Mouse (Mus musculus): Measurements from ENCODE around the gene Fpr-rs3. TPM values are rescaled to one million over a fixed set of nuclear protein-coding genes. Genes with fewer than 3 reads are reported as not detected.

The Fpr-rs3 gene
- not detected in 2 replicates for polyA plus RNA-seq (2016; fragmentation: Nextera tagmentation; extraction: Ambion mirVana)

DNA sequence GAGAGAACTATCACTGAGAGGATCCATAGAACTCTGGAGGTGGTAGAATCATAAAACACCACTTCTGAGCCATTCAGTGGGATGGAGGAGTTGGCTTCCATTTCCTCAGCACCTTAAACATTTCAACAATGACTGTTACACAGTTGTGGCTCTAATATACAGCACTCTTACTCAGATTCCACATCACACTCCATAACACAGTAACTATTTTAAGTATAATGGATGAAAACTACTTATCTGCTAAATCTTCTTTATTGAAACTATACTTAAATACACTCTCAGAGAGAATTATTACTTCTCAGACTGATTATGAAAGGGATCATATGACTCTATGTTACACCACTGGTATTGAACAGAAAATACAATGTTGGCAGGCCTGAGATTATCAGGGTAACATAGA, at the start of gene Fpr-rs3:
Fpr-rs3 (minus strand) TSS at position 101 of the 400 bp plus-strand sequence.
- Histone ChIP-seq H3K4me1 (replicated peaks) (no peaks in the 10 kb centered on the region), H3K27me3 (ENCODE audit: insufficient read depth, poor library complexity, severe bottlenecking) (no peaks in the 10 kb centered on the region), H3K36me3 (no peaks in the 10 kb centered on the region), H3K4me3 (no peak within 1 kb of the TSS), H3K9me3 (peaks cover 31% of the 10 kb centered on the region), H3K27ac (no peak within 1 kb of the TSS)
- no peak for DNase-seq (ENCODE audit: low spot score)

- H3K27ac ChIP-seq, result no peak within 1 kb of the TSS
- H3K36me3 ChIP-seq, result no peaks in the 10 kb centered on the region
- H3K27me3 ChIP-seq (ENCODE audit: insufficient read depth, poor library complexity, severe bottlenecking), result no peaks in the 10 kb centered on the region
- H3K4me3 ChIP-seq, result no peak within 1 kb of the TSS
- no peaks in the 10 kb centered on the region for H3K4me1 ChIP-seq (replicated peaks)
- no peak for DNase-seq (ENCODE audit: low spot score)
- H3K9me3 ChIP-seq, result peaks cover 9% of the 10 kb centered on the region; the same call in 1 of the 2 replicates
- 51% methylated on average over 1 of the region's 1 CpGs for WGBS
Measured at GRCm38 (mm10) chr17:20596323-20596722, 28.4 kb downstream of the Fpr-rs3 start, which contains the start of gene Vmn2r110. Vmn2r110 (minus strand) TSS chr17:20596423.

Other genes with a start within 250 kb of the Fpr-rs3 start
- gene Vmn1r224, start 210.7 kb downstream of the Fpr-rs3 start, polyA plus RNA-seq (2016; fragmentation: Nextera tagmentation; extraction: Ambion mirVana), result not detected in 2 replicates
- gene Vmn2r108, start 143.5 kb downstream of the Fpr-rs3 start, polyA plus RNA-seq (2016; fragmentation: Nextera tagmentation; extraction: Ambion mirVana), result not detected in 2 replicates
- not detected in 2 replicates for gene Vmn1r225, start 126.7 kb downstream of the Fpr-rs3 start, polyA plus RNA-seq (2016; fragmentation: Nextera tagmentation; extraction: Ambion mirVana)
- not detected in 2 replicates for gene Vmn2r109, start 60.1 kb downstream of the Fpr-rs3 start, polyA plus RNA-seq (2016; fragmentation: Nextera tagmentation; extraction: Ambion mirVana)
- 0.02 and 0.03 TPM in 2 replicates for gene Vmn2r110, start 28.5 kb downstream of the Fpr-rs3 start, polyA plus RNA-seq (2016; fragmentation: Nextera tagmentation; extraction: Ambion mirVana)
- gene Vmn1r226, start 58.0 kb upstream of the Fpr-rs3 start, polyA plus RNA-seq (2016; fragmentation: Nextera tagmentation; extraction: Ambion mirVana), result not detected in 2 replicates
- not detected in 2 replicates for gene Vmn1r227, start 105.0 kb upstream of the Fpr-rs3 start, polyA plus RNA-seq (2016; fragmentation: Nextera tagmentation; extraction: Ambion mirVana)
- gene Vmn1r228, start 161.3 kb upstream of the Fpr-rs3 start, polyA plus RNA-seq (2016; fragmentation: Nextera tagmentation; extraction: Ambion mirVana), result not detected in 2 replicates
- not detected in 2 replicates for gene Vmn1r229, start 186.7 kb upstream of the Fpr-rs3 start, polyA plus RNA-seq (2016; fragmentation: Nextera tagmentation; extraction: Ambion mirVana)
- not detected in 2 replicates for gene Vmn1r230, start 215.6 kb upstream of the Fpr-rs3 start, polyA plus RNA-seq (2016; fragmentation: Nextera tagmentation; extraction: Ambion mirVana)

Measured in hindbrain, embryonic 10.5 days (tissue).